Mouse (Mus musculus) naive thymus-derived CD4-positive, alpha-beta T cell, adult 2 months (primary cell): ENCODE measurements around the gene Pbx4.

Source experiments
- DNase-seq: peaks from one replicate; pipeline ENCODE4 v3.0.0-alpha.2; 2011; ENCODE audit warnings: low read depth

The Pbx4 gene

GRCm38 (mm10) chr8:69900895-69901451 is 68.7 kb downstream of the Pbx4 start:
- no peak for DNase-seq

GRCm38 (mm10) chr8:69901484-69902162 is 69.3 kb downstream of the Pbx4 start:
- DNase-seq, result peak; percentile 98

GRCm38 (mm10) chr8:69902163-69903062 is 70.1 kb downstream of the Pbx4 start, which contains the start of the genes Tssk6, Ndufa13 and Yjefn3:
Gene Tssk6, plus strand, starts transcription at chr8:69902184.
Gene Ndufa13, minus strand, starts transcription at chr8:69902558.
Gene Yjefn3, minus strand, starts transcription at chr8:69902712.
- DNase-seq, result no peak

GRCm38 (mm10) chr8:69903063-69903542 is 70.8 kb downstream of the Pbx4 start:
- peak; percentile 99 for DNase-seq

GRCm38 (mm10) chr8:69904096-69904495 is 71.8 kb downstream of the Pbx4 start:
- DNase-seq, result no peak

- DNase-seq, result no peak
Measured at GRCm38 (mm10) chr8:69906260-69906659, 74.0 kb downstream of the Pbx4 start.

- no peak for DNase-seq
Measured at GRCm38 (mm10) chr8:69907106-69907505, 74.8 kb downstream of the Pbx4 start.

GRCm38 (mm10) chr8:69911917-69912316 is 79.6 kb downstream of the Pbx4 start:
- no peak for DNase-seq

- no peak for DNase-seq
Measured at GRCm38 (mm10) chr8:69912478-69913074, 80.3 kb downstream of the Pbx4 start.

- DNase-seq, result no peak
Measured at GRCm38 (mm10) chr8:69914526-69914925, 82.2 kb downstream of the Pbx4 start.

GRCm38 (mm10) chr8:69915748-69916147 is 83.5 kb downstream of the Pbx4 start:
- no peak for DNase-seq

GRCm38 (mm10) chr8:69918506-69918905 is 86.2 kb downstream of the Pbx4 start:
- no peak for DNase-seq

- DNase-seq, result peak; percentile 96
Measured at GRCm38 (mm10) chr8:69919010-69919409, 86.7 kb downstream of the Pbx4 start.

GRCm38 (mm10) chr8:69919876-69920662 is 87.8 kb downstream of the Pbx4 start:
- DNase-seq, result peak; percentile 91

GRCm38 (mm10) chr8:69921141-69921540 is 88.8 kb downstream of the Pbx4 start:
- DNase-seq, result no peak
